Mouse (Mus musculus): ENCODE data around the gene Tmem25. TPM values are rescaled to one million over a fixed set of nuclear protein-coding genes. Genes with fewer than 3 reads are reported as not detected.

The Tmem25 gene
- total RNA-seq (2023) = 0.92 and 1.3 TPM in 2 replicates

GRCm38 (mm10) chr9:44799102-44799957 lies at the start of gene Tmem25:
TSS of gene Tmem25 (minus strand) at chr9:44799307.

DNA sequence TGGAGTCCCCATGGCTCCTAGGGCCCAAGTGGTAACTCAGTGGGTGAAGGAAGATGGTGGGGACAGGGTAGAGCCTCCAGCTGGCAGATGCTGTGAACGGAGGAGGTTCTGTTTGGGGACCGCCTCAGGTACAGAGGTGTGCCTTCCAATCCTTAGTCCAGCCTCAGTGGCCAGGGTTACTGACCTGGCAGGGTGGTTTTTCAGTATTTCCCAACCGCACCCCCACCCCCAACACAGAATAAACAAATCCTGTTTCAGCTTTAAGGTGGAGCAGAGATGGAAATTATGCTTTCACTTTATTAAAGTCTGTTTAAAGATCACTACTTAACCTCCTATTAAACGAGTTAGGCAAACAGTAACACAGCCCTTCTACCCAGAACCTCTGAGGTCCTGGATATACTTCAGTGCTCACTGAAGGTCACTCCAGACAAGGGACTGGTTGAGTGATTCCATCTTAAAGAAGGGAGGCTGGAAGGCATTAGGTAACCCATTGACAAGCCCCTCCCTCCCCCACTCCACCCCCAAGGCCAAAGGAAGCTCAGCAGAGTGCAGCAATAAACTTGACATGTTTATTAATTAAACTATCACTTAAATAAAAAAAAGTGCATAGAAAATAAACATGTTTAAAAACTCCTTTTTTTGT lies 3.8 kb upstream of the Tmem25 start, which contains the start of gene Ttc36:
Gene Ttc36 (minus strand): TSS at position 265 of the 643 bp plus-strand sequence.

DNA sequence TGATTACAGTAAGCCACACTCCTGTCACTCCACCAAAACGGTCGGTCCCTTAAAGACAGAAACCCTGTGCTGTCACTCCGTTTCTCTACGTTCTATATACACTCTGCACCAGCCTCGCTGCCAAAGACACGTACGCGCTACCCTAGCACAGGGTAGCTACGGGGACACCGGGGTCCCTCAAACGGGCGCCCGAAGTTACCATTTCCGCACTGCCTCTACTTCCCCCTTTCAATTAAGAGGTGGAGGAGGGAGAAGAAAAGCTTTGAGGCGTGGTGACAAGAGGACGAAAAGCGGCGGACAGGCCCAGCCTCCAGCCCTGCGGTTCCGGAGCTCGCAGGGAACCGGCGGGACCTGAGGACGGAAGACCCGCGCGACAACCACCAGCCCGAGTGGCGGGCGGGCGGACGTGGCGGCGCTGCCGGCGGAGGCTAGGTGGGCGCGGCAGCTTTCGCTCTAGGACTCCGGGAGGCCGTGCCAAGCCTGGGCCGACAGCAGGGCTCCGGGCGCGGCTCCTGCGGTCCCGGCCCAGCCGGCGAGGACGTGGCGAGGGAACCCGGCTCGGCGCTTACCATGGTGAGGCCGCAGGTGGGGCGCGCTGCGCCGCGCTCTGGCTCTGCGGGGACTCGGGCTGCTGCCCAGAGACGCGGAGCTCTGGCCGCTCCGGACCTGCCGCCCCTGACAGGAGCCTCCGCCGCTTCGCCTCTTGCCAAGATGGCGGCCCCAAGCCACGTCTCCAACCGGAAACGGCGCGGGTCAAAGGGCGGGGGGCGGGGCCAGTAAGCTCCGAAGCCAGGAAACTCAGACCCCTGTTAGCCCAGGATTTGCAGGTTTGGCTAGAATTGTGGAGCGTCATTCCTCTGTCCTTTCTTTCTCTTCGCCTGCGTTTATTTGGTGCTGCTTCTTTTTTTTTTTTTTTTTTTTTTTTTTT lies 31.7 kb downstream of the Tmem25 start, which contains the start of the genes Arcn1 and Ift46:
Gene Arcn1 (minus strand): TSS at position 745 of the 928 bp plus-strand sequence.
Gene Ift46 (plus strand): TSS at position 808 of the 928 bp plus-strand sequence.

Other genes starting within 250 kb of the Tmem25 start
- 0.45 TPM in 1 of 2 replicates, not detected in the other for gene Cxcr5, start 237.4 kb downstream of the Tmem25 start, total RNA-seq (2023)
- 155 and 178 TPM in 2 replicates for gene Ddx6, start 194.4 kb downstream of the Tmem25 start, total RNA-seq (2023)
- not detected in 2 replicates for gene Treh, start 126.1 kb downstream of the Tmem25 start, total RNA-seq (2023)
- gene Phldb1, start 64.1 kb downstream of the Tmem25 start, total RNA-seq (2023) = 2.0 and 4.8 TPM in 2 replicates
- 109 and 136 TPM in 2 replicates for gene Arcn1, start 31.5 kb downstream of the Tmem25 start, total RNA-seq (2023)
- gene Ift46, start 31.4 kb downstream of the Tmem25 start, total RNA-seq (2023) = 25.6 and 33.3 TPM in 2 replicates
- gene Ttc36, start 3.8 kb upstream of the Tmem25 start, total RNA-seq (2023) = 1.3 TPM in 1 of 2 replicates, not detected in the other
- 42.8 and 47.7 TPM in 2 replicates for gene Kmt2a, start 82.0 kb upstream of the Tmem25 start, total RNA-seq (2023)
- gene Atp5l, start 121.4 kb upstream of the Tmem25 start, total RNA-seq (2023) = 155 and 185 TPM in 2 replicates
- 63.4 and 71.4 TPM in 2 replicates for gene Ube4a, start 166.3 kb upstream of the Tmem25 start, total RNA-seq (2023)
- 0.47 and 0.93 TPM in 2 replicates for gene Cd3g, start 181.1 kb upstream of the Tmem25 start, total RNA-seq (2023)
- gene Cd3d, start 182.5 kb upstream of the Tmem25 start, total RNA-seq (2023) = 100 and 121 TPM in 2 replicates
- gene Cd3e, start 210.3 kb upstream of the Tmem25 start, total RNA-seq (2023) = not detected in 2 replicates
- gene Mpzl2, start 240.5 kb upstream of the Tmem25 start, total RNA-seq (2023) = 0.11 TPM in 1 of 2 replicates, not detected in the other

Measured in neutrophil, adult 65 days (primary cell).